Mouse (Mus musculus): Measurements from ENCODE around the gene Bhmt2.

DNA sequence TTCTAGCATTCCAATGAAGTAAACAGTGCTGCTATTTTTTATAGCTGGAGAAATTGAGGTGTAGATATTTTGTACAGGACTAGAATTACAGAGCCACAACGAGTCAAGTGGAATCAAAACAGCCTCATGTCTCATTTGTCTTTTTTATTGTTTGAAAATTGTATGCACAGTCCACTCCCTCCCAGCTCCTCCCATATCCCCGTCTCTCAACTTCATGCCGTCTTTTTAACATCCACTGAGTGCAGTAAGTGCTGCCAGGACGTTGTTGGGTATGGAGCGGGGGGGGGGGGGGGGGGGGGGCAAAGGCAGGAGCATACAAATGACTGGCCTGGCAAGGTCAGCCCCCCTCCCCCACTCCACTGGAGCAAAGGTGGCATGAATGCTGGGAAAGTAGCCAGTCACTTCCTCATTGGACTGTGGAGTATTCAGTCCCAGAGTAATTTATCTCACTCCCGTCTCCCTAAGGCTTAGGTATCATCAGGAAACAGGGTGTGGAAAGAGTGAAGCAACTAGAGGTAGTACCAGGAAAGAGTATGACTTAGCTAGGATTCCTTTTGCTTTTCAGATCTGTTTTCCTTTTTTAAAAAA is 59.6 kb downstream of the Bhmt2 start:
- TF ChIP-seq CTCF (IDR thresholded peaks at IDR 0.05; ENCODE audit: insufficient read depth, low read depth, low read length) (no peak), POLR2A (IDR thresholded peaks at IDR 0.05; ENCODE audit: insufficient read depth, low read depth, low read length) (no peak)

All from olfactory bulb, adult 2 months (tissue).